Mouse (Mus musculus): ENCODE results near the gene Lurap1. TPM values are rescaled to one million over a fixed set of nuclear protein-coding genes. Genes with fewer than 3 reads are reported as not detected.
A peak's percentile ranks its signal among the peaks of the same experiment; 100 is the strongest.

Lurap1 gene
- polyA plus RNA-seq, 1 experiment, result 0.85 TPM

- peaks cover 30% of the 10 kb centered on the region for H3K4me1 ChIP-seq (ENCODE audit: control insufficient read depth, insufficient read depth, insufficient read length, low read length)
- no peaks in the 10 kb centered on the region for H3K36me3 ChIP-seq (ENCODE audit: control insufficient read depth, insufficient read depth, low read length)
- H3K27ac ChIP-seq (ENCODE audit: insufficient read depth, low read depth, low read length), result peak overlapping the region; percentile 64
- no peak for TF ChIP-seq POLR2A (IDR thresholded peaks at IDR 0.05; ENCODE audit: low read depth, low read length)
- no peak for TF ChIP-seq CTCF (IDR thresholded peaks at IDR 0.05; ENCODE audit: extremely low read depth, insufficient read length, insufficient replicate concordance, low read depth, low read length)
- 17% methylated on average over 5 of the region's 5 CpGs for WGBS
- no peak overlapping the region for H3K4me3 ChIP-seq (ENCODE audit: low read depth, low read length)
- H3K27me3 ChIP-seq (ENCODE audit: control insufficient read depth, insufficient read depth, low read length), result no peaks in the 10 kb centered on the region
Measured at GRCm38 (mm10) chr4:116177140-116177539, 26.0 kb upstream of the Lurap1 start.

DNA sequence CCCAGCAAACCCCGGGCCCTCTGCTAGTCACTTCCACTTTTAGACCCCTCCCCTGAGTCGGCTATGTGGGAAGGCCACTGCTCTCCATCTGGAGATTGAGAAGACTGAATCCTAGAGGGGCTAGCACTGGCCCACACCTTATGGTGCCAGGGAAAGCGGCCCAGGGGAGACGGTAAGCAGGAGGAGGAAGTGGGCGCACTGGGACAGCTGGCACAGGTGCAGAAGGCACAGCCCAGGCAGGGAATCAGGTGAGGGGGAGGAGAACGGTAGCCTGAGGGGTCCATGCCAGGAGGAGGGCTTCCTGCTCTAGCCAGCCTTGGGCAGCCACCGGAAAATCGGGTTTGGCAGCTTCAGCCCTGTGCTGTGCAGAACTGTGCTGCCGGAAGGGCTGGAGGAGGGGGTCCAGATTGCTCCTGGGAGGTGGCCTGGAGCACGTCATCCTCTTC is 25.4 kb upstream of the Lurap1 start:
- 7% methylated on average over 10 of the region's 10 CpGs for WGBS
- Histone ChIP-seq H3K36me3 (ENCODE audit: control insufficient read depth, insufficient read depth, low read length) (no peaks in the 10 kb centered on the region), H3K4me3 (ENCODE audit: low read depth, low read length) (peak overlapping the region; percentile 2; the same call in 1 of the 2 replicates), H3K4me1 (ENCODE audit: control insufficient read depth, insufficient read depth, insufficient read length, low read length) (peaks cover 30% of the 10 kb centered on the region), H3K27me3 (ENCODE audit: control insufficient read depth, insufficient read depth, low read length) (no peaks in the 10 kb centered on the region), H3K27ac (ENCODE audit: insufficient read depth, low read depth, low read length) (peak overlapping the region; percentile 43)
- TF ChIP-seq POLR2A (IDR thresholded peaks at IDR 0.05; ENCODE audit: low read depth, low read length) (no peak), CTCF (IDR thresholded peaks at IDR 0.05; ENCODE audit: extremely low read depth, insufficient read length, insufficient replicate concordance, low read depth, low read length) (no peak)

GRCm38 (mm10) chr4:116175711-116176542 is 24.8 kb upstream of the Lurap1 start:
- 43% methylated on average over 7 of the region's 7 CpGs for WGBS
- Histone ChIP-seq H3K4me3 (ENCODE audit: low read depth, low read length) (no peak overlapping the region), H3K36me3 (ENCODE audit: control insufficient read depth, insufficient read depth, low read length) (no peaks in the 10 kb centered on the region), H3K27ac (ENCODE audit: insufficient read depth, low read depth, low read length) (peak overlapping the region; percentile 43), H3K4me1 (ENCODE audit: control insufficient read depth, insufficient read depth, insufficient read length, low read length) (peaks cover 30% of the 10 kb centered on the region), H3K27me3 (ENCODE audit: control insufficient read depth, insufficient read depth, low read length) (no peaks in the 10 kb centered on the region)
- TF ChIP-seq CTCF (IDR thresholded peaks at IDR 0.05; ENCODE audit: extremely low read depth, insufficient read length, insufficient replicate concordance, low read depth, low read length), result no peak
- TF ChIP-seq POLR2A (IDR thresholded peaks at IDR 0.05; ENCODE audit: low read depth, low read length), result no peak

- H3K27me3 ChIP-seq (ENCODE audit: control insufficient read depth, insufficient read depth, low read length), result no peaks in the 10 kb centered on the region
- H3K4me1 ChIP-seq (ENCODE audit: control insufficient read depth, insufficient read depth, insufficient read length, low read length), result peaks cover 33% of the 10 kb centered on the region
- TF ChIP-seq POLR2A (IDR thresholded peaks at IDR 0.05; ENCODE audit: low read depth, low read length), result no peak
- TF ChIP-seq CTCF (IDR thresholded peaks at IDR 0.05; ENCODE audit: extremely low read depth, insufficient read length, insufficient replicate concordance, low read depth, low read length), result no peak
- H3K27ac ChIP-seq (ENCODE audit: insufficient read depth, low read depth, low read length), result no peak overlapping the region
- H3K4me3 ChIP-seq (ENCODE audit: low read depth, low read length), result no peak overlapping the region
- no peaks in the 10 kb centered on the region for H3K36me3 ChIP-seq (ENCODE audit: control insufficient read depth, insufficient read depth, low read length)
Measured at GRCm38 (mm10) chr4:116175136-116175535, 24.0 kb upstream of the Lurap1 start.

- Histone ChIP-seq H3K4me1 (ENCODE audit: control insufficient read depth, insufficient read depth, insufficient read length, low read length) (peaks cover 33% of the 10 kb centered on the region), H3K4me3 (ENCODE audit: low read depth, low read length) (no peak overlapping the region), H3K27ac (ENCODE audit: insufficient read depth, low read depth, low read length) (no peak overlapping the region), H3K36me3 (ENCODE audit: control insufficient read depth, insufficient read depth, low read length) (no peaks in the 10 kb centered on the region), H3K27me3 (ENCODE audit: control insufficient read depth, insufficient read depth, low read length) (no peaks in the 10 kb centered on the region)
- TF ChIP-seq POLR2A (IDR thresholded peaks at IDR 0.05; ENCODE audit: low read depth, low read length) (no peak), CTCF (IDR thresholded peaks at IDR 0.05; ENCODE audit: extremely low read depth, insufficient read length, insufficient replicate concordance, low read depth, low read length) (no peak)
- 23% methylated on average over 6 of the region's 6 CpGs for WGBS
Measured at GRCm38 (mm10) chr4:116174466-116175116, 23.5 kb upstream of the Lurap1 start.

- H3K36me3 ChIP-seq (ENCODE audit: control insufficient read depth, insufficient read depth, low read length), result no peaks in the 10 kb centered on the region
- H3K4me3 ChIP-seq (ENCODE audit: low read depth, low read length), result no peak overlapping the region
- TF ChIP-seq POLR2A (IDR thresholded peaks at IDR 0.05; ENCODE audit: low read depth, low read length) (no peak), CTCF (IDR thresholded peaks at IDR 0.05; ENCODE audit: extremely low read depth, insufficient read length, insufficient replicate concordance, low read depth, low read length) (no peak)
- H3K4me1 ChIP-seq (ENCODE audit: control insufficient read depth, insufficient read depth, insufficient read length, low read length), result peaks cover 33% of the 10 kb centered on the region
- no peak overlapping the region for H3K27ac ChIP-seq (ENCODE audit: insufficient read depth, low read depth, low read length)
- 93% methylated on average over 4 of the region's 4 CpGs for WGBS
- no peaks in the 10 kb centered on the region for H3K27me3 ChIP-seq (ENCODE audit: control insufficient read depth, insufficient read depth, low read length)
Measured at GRCm38 (mm10) chr4:116173752-116174151, 22.6 kb upstream of the Lurap1 start.

GRCm38 (mm10) chr4:116173072-116173471 is 21.9 kb upstream of the Lurap1 start, which contains the start of the genes 1700042G07Rik and Gm49337:
Gene 1700042G07Rik (plus strand): TSS chr4:116173372.
Gene Gm49337 (plus strand): TSS chr4:116173384.
- Histone ChIP-seq H3K36me3 (ENCODE audit: control insufficient read depth, insufficient read depth, low read length) (no peaks in the 10 kb centered on the region), H3K27me3 (ENCODE audit: control insufficient read depth, insufficient read depth, low read length) (no peaks in the 10 kb centered on the region), H3K4me1 (ENCODE audit: control insufficient read depth, insufficient read depth, insufficient read length, low read length) (peaks cover 32% of the 10 kb centered on the region), H3K27ac (ENCODE audit: insufficient read depth, low read depth, low read length) (no peak within 1 kb of the TSS), H3K4me3 (ENCODE audit: low read depth, low read length) (no peak within 1 kb of the TSS)
- TF ChIP-seq POLR2A (IDR thresholded peaks at IDR 0.05; ENCODE audit: low read depth, low read length) (no peak), CTCF (IDR thresholded peaks at IDR 0.05; ENCODE audit: extremely low read depth, insufficient read length, insufficient replicate concordance, low read depth, low read length) (no peak)
- 88% methylated on average over 6 of the region's 6 CpGs for WGBS

Data from small intestine, adult 2 months (tissue).